Mouse (Mus musculus) adrenal gland, adult 10 weeks (tissue): ENCODE results near the gene Mpc1. TPM values are rescaled to one million over a fixed set of nuclear protein-coding genes. Genes with fewer than 3 reads are reported as not detected.

ENCODE experiments used
- polyA plus RNA-seq: library from polyadenylated mRNA; stranded (reverse); fragments of 350-450 nt; fragmentation: Illumina TruSeq; extraction: RNeasy Lipid Tissue Mini Kit (QIAGEN cat#74804); gene quantifications from one replicate; pipeline ENCODE4 v1.2.3, GENCODE M21; 2014; ENCODE audit warnings: low read depth, low replicate concordance

The Mpc1 gene
- 632 TPM for polyA plus RNA-seq

DNA sequence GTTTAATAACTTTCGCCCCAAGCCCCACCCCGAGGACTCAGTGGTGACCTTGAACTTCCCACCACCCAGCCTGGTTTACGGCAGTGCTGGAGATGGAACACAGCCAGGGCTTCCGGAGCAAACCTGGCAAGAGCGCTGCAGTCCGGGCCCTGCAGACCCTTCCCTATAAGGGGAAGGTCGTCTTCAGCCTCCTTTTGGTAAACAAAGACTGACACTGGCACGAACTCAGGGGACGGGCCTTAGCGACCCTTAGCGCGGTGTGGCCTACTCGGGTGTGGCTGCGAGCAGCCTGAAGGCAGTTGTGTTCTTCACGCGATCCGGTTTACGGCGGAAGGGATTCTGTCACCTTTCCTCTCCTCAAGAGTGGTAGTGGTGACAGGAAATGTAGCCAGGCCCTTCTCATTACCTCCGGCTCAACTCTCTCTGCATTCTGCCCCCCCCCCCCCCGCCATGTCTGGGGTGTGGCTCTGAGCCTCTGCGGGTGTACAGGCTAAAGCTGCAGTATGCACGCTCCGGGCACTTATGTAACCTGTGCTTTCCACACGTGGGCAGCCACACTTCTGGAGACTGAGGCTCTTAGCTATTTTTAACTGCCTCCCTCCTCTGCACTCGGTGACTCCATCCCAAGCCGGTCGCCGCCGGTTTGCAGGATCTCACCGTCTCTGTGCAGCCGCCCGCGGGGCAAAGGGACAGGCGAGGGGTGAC, at the start of gene Mpc1:
TSS of gene Mpc1 (plus strand) at position 84 of the 705 bp plus-strand sequence.

DNA sequence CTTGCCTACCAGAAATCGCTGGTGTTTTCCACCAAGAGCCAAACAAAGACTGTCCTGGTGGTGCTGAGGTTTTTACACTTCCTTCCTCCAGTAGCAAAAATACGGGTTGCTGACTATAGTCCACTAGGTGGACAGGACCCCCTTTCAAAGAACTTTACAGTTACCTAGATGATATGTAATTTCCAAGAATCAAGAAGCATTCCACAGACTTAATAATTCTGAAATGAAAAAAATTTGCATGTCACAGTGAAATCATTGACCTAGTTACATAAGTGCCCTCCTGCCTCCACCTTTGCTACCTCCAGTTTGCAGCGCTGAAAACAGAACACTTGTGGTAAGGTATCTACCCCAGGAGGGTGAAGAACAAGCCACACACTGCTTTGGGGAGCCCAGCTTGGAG, 47.0 kb upstream of the Mpc1 start, which contains the start of gene Ccr6:
TSS of gene Ccr6 (plus strand) at position 301 of the 400 bp plus-strand sequence.

GRCm38 (mm10) chr17:8310838-8311614, 28.3 kb downstream of the Mpc1 start, which contains the start of gene Sft2d1:
Gene Sft2d1, plus strand, starts transcription at chr17:8311102.

GRCm38 (mm10) chr17:8337159-8337558, 54.5 kb downstream of the Mpc1 start, which contains the start of gene Prr18:
Gene Prr18, plus strand, starts transcription at chr17:8337459.

Other genes with a start within 250 kb of the Mpc1 start
- gene Gm49673, start 135.1 kb upstream of the Mpc1 start, polyA plus RNA-seq: not detected
- gene Rnaset2a, start 134.8 kb upstream of the Mpc1 start, polyA plus RNA-seq: 31.8 TPM
- gene Fgfr1op, start 117.4 kb upstream of the Mpc1 start, polyA plus RNA-seq: 40.4 TPM
- not detected for gene Ccr6, start 46.9 kb upstream of the Mpc1 start, polyA plus RNA-seq
- gene Sft2d1, start 28.2 kb downstream of the Mpc1 start, polyA plus RNA-seq: 60.4 TPM
- not detected for gene Prr18, start 54.6 kb downstream of the Mpc1 start, polyA plus RNA-seq
- gene T2, start 73.1 kb downstream of the Mpc1 start, polyA plus RNA-seq: not detected
- not detected for gene T, start 151.5 kb downstream of the Mpc1 start, polyA plus RNA-seq
- gene Pde10a, start 242.5 kb downstream of the Mpc1 start, polyA plus RNA-seq: 15.7 TPM